Mouse (Mus musculus) left cerebral cortex, adult 8-10 months (tissue): ENCODE results near the gene Gm14408. TPM values are rescaled to one million over a fixed set of nuclear protein-coding genes. Genes with fewer than 3 reads are reported as not detected.
"Not testable (repeated sequence)": the region's sequence is repeated elsewhere in the genome, so short reads cannot be mapped to it uniquely, and the experiment has no call there.

Source experiments
- DNase-seq, 2 experiments: peaks; one replicate each; pipeline ENCODE4 v3.0.0; 2022; ENCODE audit warnings: low spot score in 2 of 2
- total RNA-seq, 4 experiments: library from RNA; stranded (reverse); gene quantifications; 2 replicates each; pipeline ENCODE4 v1.2.4; 2022

The Gm14408 gene
- not detected for total RNA-seq

DNA sequence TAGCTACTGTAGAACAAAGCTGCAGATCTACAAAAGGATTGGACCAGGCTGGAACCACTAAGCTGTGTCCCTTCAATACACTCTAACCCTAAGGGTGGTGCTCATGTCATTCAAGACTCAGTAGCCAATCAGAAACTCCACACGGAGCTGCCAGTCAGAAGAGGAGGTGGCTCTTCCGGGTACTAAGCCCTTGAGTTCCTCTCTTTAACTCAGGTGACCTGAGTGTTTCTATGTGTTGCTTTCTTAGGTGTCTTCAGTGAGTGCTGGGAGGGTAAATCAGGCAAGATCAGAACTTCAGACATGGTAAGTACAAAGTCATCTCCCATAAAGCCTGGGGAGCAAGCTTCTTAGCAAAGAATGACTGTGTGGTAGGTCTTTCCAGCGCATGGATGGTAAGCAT, at the start of gene Gm14408:
Gm14408 (plus strand) TSS at position 301 of the 400 bp plus-strand sequence.
- not testable (repeated sequence) for DNase-seq

DNA sequence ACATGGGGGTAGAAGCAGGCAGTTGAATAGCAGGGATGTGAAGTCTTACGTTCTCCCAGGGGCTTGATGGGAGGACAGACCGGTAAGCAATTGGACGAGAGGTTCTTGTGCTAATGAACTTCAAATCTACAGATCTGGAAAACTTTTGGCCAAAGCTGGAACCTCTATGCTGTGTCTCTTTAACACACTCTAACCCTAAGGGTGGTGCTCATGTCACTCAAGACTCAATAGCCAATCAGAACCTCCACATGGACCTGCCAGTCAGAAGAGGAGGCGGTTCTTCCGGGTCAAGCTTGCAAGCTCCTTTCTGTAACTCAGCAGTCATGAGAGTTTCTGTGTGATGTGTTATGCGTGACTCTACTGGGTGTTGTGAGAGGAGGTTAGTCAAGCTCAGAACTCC, 32.6 kb upstream of the Gm14408 start, which contains the start of gene Gm14295:
Gm14295 (plus strand) TSS at position 301 of the 400 bp plus-strand sequence.
- DNase-seq: not testable (repeated sequence)

DNA sequence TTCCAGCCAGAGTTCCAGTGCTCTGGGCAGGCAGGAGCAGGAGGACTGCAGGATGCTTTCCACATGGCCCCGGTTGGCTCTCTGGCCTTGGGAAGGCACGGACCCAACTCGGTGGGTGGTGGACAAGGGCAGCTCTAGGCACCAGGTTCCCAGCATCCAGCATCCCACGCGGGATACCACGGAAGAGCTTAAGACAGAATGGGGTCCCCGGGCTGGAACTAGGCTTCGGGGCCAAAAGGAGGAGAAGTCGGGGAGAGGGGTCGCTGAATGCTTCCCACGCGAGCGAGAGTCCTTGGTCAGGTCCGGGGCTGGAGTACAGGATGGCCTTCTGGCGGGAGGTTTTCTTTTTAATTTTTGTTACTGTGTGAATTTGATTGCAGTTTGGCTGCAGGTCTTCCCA, 32.2 kb upstream of the Gm14408 start:
- not testable (repeated sequence) for DNase-seq

Other genes with a start within 250 kb of the Gm14408 start
- 1 to 10 TPM; 4.9 to 9.2 (median 6.4) TPM for gene Gm14308, start 194.8 kb upstream of the Gm14408 start, total RNA-seq
- gene Zfp973, start 160.6 kb upstream of the Gm14408 start, total RNA-seq: 10 to 100 TPM in 3 of 4 experiments, 1 to 10 TPM in 1; 9.7 to 14.3 (median 11.9) TPM
- gene Gm14305, start 122.8 kb upstream of the Gm14408 start, total RNA-seq: 10 to 100 TPM; 26.3 to 32.2 (median 30.1) TPM
- gene Gm14295, start 32.5 kb upstream of the Gm14408 start, total RNA-seq: 10 to 100 TPM; 18.7 to 32.5 (median 21.5) TPM
- gene Gm14296, start 96.7 kb downstream of the Gm14408 start, total RNA-seq: 10 to 100 TPM; 15.0 to 25.2 (median 18.5) TPM
- gene Gm14419, start 169.8 kb downstream of the Gm14408 start, total RNA-seq: 10 to 100 TPM; 63.3 to 71.0 (median 66.7) TPM
- 1 to 10 TPM in 3 of 4 experiments, under 1 TPM in 1; 0.61 to 1.7 (median 1.1) TPM for gene Gm14401, start 243.2 kb downstream of the Gm14408 start, total RNA-seq